Mouse (Mus musculus): ENCODE measurements around the gene Sgf29. TPM values are rescaled to one million over a fixed set of nuclear protein-coding genes. Genes with fewer than 3 reads are reported as not detected.
A peak's percentile ranks its signal among the peaks of the same experiment; 100 is the strongest.

The Sgf29 gene
- polyA plus RNA-seq, 1 experiment from 2014 or later = 36.8 TPM

- 66% methylated on average over 3 of the region's 3 CpGs for WGBS (ENCODE audit: insufficient replicate concordance)
- Histone ChIP-seq H3K4me3 (replicated peaks) (no peak overlapping the region), H3K4me1 (replicated peaks) (peaks cover 34% of the 10 kb centered on the region), H3K9ac (no peak overlapping the region), H3K27ac (no peak overlapping the region), H3K4me2 (no peak overlapping the region), H3K27me3 (no peaks in the 10 kb centered on the region), H3K36me3 (peaks cover 21% of the 10 kb centered on the region), H3K9me3 (replicated peaks) (no peaks in the 10 kb centered on the region)
- no peak for DNase-seq
- no peak for ATAC-seq (ENCODE audit: low read depth)
Measured at GRCm38 (mm10) chr7:126689021-126689420, 39.9 kb downstream of the Sgf29 start.

- no peak overlapping the region for H3K4me2 ChIP-seq
- H3K36me3 ChIP-seq = peaks cover 21% of the 10 kb centered on the region
- no peak overlapping the region for H3K4me3 ChIP-seq (replicated peaks)
- DNase-seq = no peak
- ATAC-seq (ENCODE audit: low read depth) = no peak
- H3K9ac ChIP-seq = no peak overlapping the region
- peaks cover 45% of the 10 kb centered on the region for H3K4me1 ChIP-seq (replicated peaks)
- H3K27ac ChIP-seq = no peak overlapping the region
- no peaks in the 10 kb centered on the region for H3K9me3 ChIP-seq (replicated peaks)
- 75% methylated on average over 3 of the region's 3 CpGs for WGBS (ENCODE audit: insufficient replicate concordance)
- no peaks in the 10 kb centered on the region for H3K27me3 ChIP-seq
Measured at GRCm38 (mm10) chr7:126690737-126691136, 41.6 kb downstream of the Sgf29 start.

GRCm38 (mm10) chr7:126691676-126692075, 42.6 kb downstream of the Sgf29 start:
- Histone ChIP-seq H3K27ac (no peak overlapping the region), H3K4me1 (replicated peaks) (peaks cover 46% of the 10 kb centered on the region), H3K4me2 (no peak overlapping the region), H3K4me3 (replicated peaks) (no peak overlapping the region), H3K36me3 (peaks cover 21% of the 10 kb centered on the region), H3K9me3 (replicated peaks) (no peaks in the 10 kb centered on the region), H3K27me3 (no peaks in the 10 kb centered on the region), H3K9ac (no peak overlapping the region)
- DNase-seq (no peak), ATAC-seq (ENCODE audit: low read depth) (no peak)
- WGBS (ENCODE audit: insufficient replicate concordance) = 83% methylated on average over 5 of the region's 5 CpGs

GRCm38 (mm10) chr7:126692426-126692825, 43.3 kb downstream of the Sgf29 start:
- 87% methylated on average over 26 of the region's 26 CpGs for WGBS (ENCODE audit: insufficient replicate concordance)
- H3K9me3 ChIP-seq (replicated peaks) = no peaks in the 10 kb centered on the region
- no peaks in the 10 kb centered on the region for H3K27me3 ChIP-seq
- no peak overlapping the region for H3K9ac ChIP-seq
- DNase-seq (no peak), ATAC-seq (ENCODE audit: low read depth) (no peak)
- H3K36me3 ChIP-seq = peaks cover 28% of the 10 kb centered on the region
- H3K4me1 ChIP-seq (replicated peaks) = peaks cover 46% of the 10 kb centered on the region
- no peak overlapping the region for H3K4me3 ChIP-seq (replicated peaks)
- H3K27ac ChIP-seq = no peak overlapping the region
- H3K4me2 ChIP-seq = no peak overlapping the region

- ATAC-seq (ENCODE audit: low read depth) (no peak), DNase-seq (peak; percentile 68)
- WGBS (ENCODE audit: insufficient replicate concordance) = 18% methylated on average over 3 of the region's 3 CpGs
- Histone ChIP-seq H3K9ac (no peak overlapping the region), H3K27ac (no peak overlapping the region), H3K27me3 (no peaks in the 10 kb centered on the region), H3K4me3 (replicated peaks) (no peak overlapping the region), H3K4me2 (no peak overlapping the region), H3K4me1 (replicated peaks) (peaks cover 48% of the 10 kb centered on the region), H3K36me3 (peaks cover 35% of the 10 kb centered on the region), H3K9me3 (replicated peaks) (no peaks in the 10 kb centered on the region)
Measured at GRCm38 (mm10) chr7:126693256-126693655, 44.1 kb downstream of the Sgf29 start.

GRCm38 (mm10) chr7:126693781-126694180, 44.7 kb downstream of the Sgf29 start:
- WGBS (ENCODE audit: insufficient replicate concordance) = 75% methylated on average over 7 of the region's 7 CpGs
- Histone ChIP-seq H3K4me2 (no peak overlapping the region), H3K4me3 (replicated peaks) (no peak overlapping the region), H3K36me3 (peaks cover 37% of the 10 kb centered on the region), H3K9ac (no peak overlapping the region), H3K27ac (no peak overlapping the region), H3K27me3 (no peaks in the 10 kb centered on the region), H3K4me1 (replicated peaks) (peaks cover 48% of the 10 kb centered on the region), H3K9me3 (replicated peaks) (no peaks in the 10 kb centered on the region)
- DNase-seq = no peak
- no peak for ATAC-seq (ENCODE audit: low read depth)

GRCm38 (mm10) chr7:126694441-126695051, 45.4 kb downstream of the Sgf29 start:
- Histone ChIP-seq H3K9me3 (replicated peaks) (no peaks in the 10 kb centered on the region), H3K27me3 (no peaks in the 10 kb centered on the region), H3K9ac (peak overlapping the region; percentile 92), H3K27ac (peak overlapping the region; percentile 48), H3K4me3 (replicated peaks) (peak overlapping the region; percentile 91), H3K4me1 (replicated peaks) (peaks cover 52% of the 10 kb centered on the region), H3K4me2 (peak overlapping the region; percentile 97), H3K36me3 (peaks cover 44% of the 10 kb centered on the region)
- 58% methylated on average over 10 of the region's 10 CpGs for WGBS (ENCODE audit: insufficient replicate concordance)
- DNase-seq (no peak), ATAC-seq (ENCODE audit: low read depth) (no peak)

GRCm38 (mm10) chr7:126695210-126695611, 46.1 kb downstream of the Sgf29 start, which contains the start of gene Bola2:
TSS of gene Bola2 (plus strand) at chr7:126695401.
- under 1% methylated on average over 31 of the region's 31 CpGs for WGBS (ENCODE audit: insufficient replicate concordance)
- Histone ChIP-seq H3K4me3 (replicated peaks) (peak within 1 kb of the TSS; percentile 91), H3K4me1 (replicated peaks) (peaks cover 52% of the 10 kb centered on the region), H3K9me3 (replicated peaks) (no peaks in the 10 kb centered on the region), H3K36me3 (peaks cover 50% of the 10 kb centered on the region), H3K27ac (peak within 1 kb of the TSS; percentile 90), H3K27me3 (no peaks in the 10 kb centered on the region), H3K9ac (peak within 1 kb of the TSS; percentile 92), H3K4me2 (peak within 1 kb of the TSS; percentile 97)
- ATAC-seq (ENCODE audit: low read depth) (peak; percentile 79), DNase-seq (peak; percentile 69)

- DNase-seq = peak; percentile 94
- Histone ChIP-seq H3K9ac (peak within 1 kb of the TSS; percentile 92), H3K4me3 (replicated peaks) (peak within 1 kb of the TSS; percentile 91), H3K9me3 (replicated peaks) (no peaks in the 10 kb centered on the region), H3K27me3 (no peaks in the 10 kb centered on the region), H3K4me1 (replicated peaks) (peaks cover 54% of the 10 kb centered on the region), H3K27ac (peak within 1 kb of the TSS; percentile 90), H3K36me3 (peaks cover 54% of the 10 kb centered on the region), H3K4me2 (peak within 1 kb of the TSS; percentile 97)
- under 1% methylated on average over 40 of the region's 40 CpGs for WGBS (ENCODE audit: insufficient replicate concordance)
- peak; percentile 96 for ATAC-seq (ENCODE audit: low read depth)
Measured at GRCm38 (mm10) chr7:126695631-126696207, 46.6 kb downstream of the Sgf29 start, which contains the start of gene Slx1b. TSS of gene Slx1b (minus strand) at chr7:126695784.

- Histone ChIP-seq H3K36me3 (peaks cover 50% of the 10 kb centered on the region), H3K27ac (peak overlapping the region; percentile 69), H3K4me1 (replicated peaks) (peaks cover 56% of the 10 kb centered on the region), H3K4me2 (peak overlapping the region; percentile 97), H3K9ac (peak overlapping the region; percentile 92), H3K4me3 (replicated peaks) (peak overlapping the region; percentile 91), H3K27me3 (no peaks in the 10 kb centered on the region), H3K9me3 (replicated peaks) (no peaks in the 10 kb centered on the region)
- DNase-seq (no peak), ATAC-seq (ENCODE audit: low read depth) (peak; percentile 2; the same call in 1 of the 2 replicates)
- WGBS (ENCODE audit: insufficient replicate concordance) = 2% methylated on average over 17 of the region's 17 CpGs
Measured at GRCm38 (mm10) chr7:126696303-126696702, 47.2 kb downstream of the Sgf29 start.

GRCm38 (mm10) chr7:126696886-126697285, 47.8 kb downstream of the Sgf29 start:
- Histone ChIP-seq H3K27ac (peak overlapping the region; percentile 69), H3K27me3 (peaks cover 3% of the 10 kb centered on the region; the same call in 1 of the 2 replicates), H3K36me3 (peaks cover 44% of the 10 kb centered on the region), H3K4me1 (replicated peaks) (peaks cover 62% of the 10 kb centered on the region), H3K9ac (peak overlapping the region; percentile 92), H3K9me3 (replicated peaks) (no peaks in the 10 kb centered on the region), H3K4me3 (replicated peaks) (peak overlapping the region; percentile 91), H3K4me2 (peak overlapping the region; percentile 97)
- WGBS (ENCODE audit: insufficient replicate concordance) = 55% methylated on average over 3 of the region's 3 CpGs
- no peak for DNase-seq
- ATAC-seq (ENCODE audit: low read depth) = no peak
